ENCODE assay signal across 8 mouse cellular contexts in genomic region chr8:3211456-3211855, GRCm38 (mm10).
DNase-seq lines count a peak whose midpoint lies in the region; TF ChIP-seq lines count a peak whose summit lies in the region.
"Had no signal": no experiment of that assay in that cellular context is flagged by ENCODE, and none has a peak within 500 bp of the region (broad histone marks: within the 10 kb centered on the region; RNA-seq: fewer than 3 reads in every experiment).

No protein-coding gene starts in this region.

- peaks cover 16% of the 10 kb centered on the region for H3K4me1 ChIP-seq in cerebellum, adult 2 months (ENCODE audit: control insufficient read depth, insufficient read depth, low read length)

- WGBS in cerebellum, adult 2 months: 5% methylated on average over 9 of the region's 9 CpGs

- intact Hi-C loops in left cerebral cortex, postnatal 36 days (cut with DNase I): no loop called here

- no peaks in the 10 kb centered on the region for H3K27me3 ChIP-seq in cerebellum, adult 2 months (ENCODE audit: control insufficient read depth, insufficient read depth, low read length)
- H3K27me3 ChIP-seq: embryonic facial prominence, embryonic 13.5 days had no signal

- DNase-seq in layer of hippocampus, adult 9-11 months: peak; percentile 38
- DNase-seq in layer of hippocampus, adult 9-10 months (ENCODE audit: low spot score): no peak
- DNase-seq in cerebellum, adult 2 months: peak; percentile 48 to 63
- DNase-seq in heart, adult 9 months (ENCODE audit: low spot score in 2 of 2): peak; percentile 70 to 79
- peak; percentile 16 for DNase-seq in lung, postnatal 14 days
- no peak for DNase-seq in right cerebral cortex, postnatal 10 days (ENCODE audit: low spot score in 2 of 2)
- DNase-seq in left cerebral cortex, postnatal 36 days (ENCODE audit: low spot score in 2 of 2): no peak

- TF ChIP-seq CTCF in cerebellum, adult 2 months (IDR thresholded peaks at IDR 0.05; ENCODE audit: borderline replicate concordance, insufficient read depth, low read depth, low read length): no peak

- H3K27ac ChIP-seq in cerebellum, adult 2 months (ENCODE audit: insufficient read depth, low read length): no peak overlapping the region
- H3K27ac ChIP-seq: embryonic facial prominence, embryonic 13.5 days had no signal

- H3K4me3 ChIP-seq in cerebellum, adult 2 months (replicated peaks; ENCODE audit: insufficient read depth, low read depth, low read length): no peak overlapping the region
- H3K4me3 ChIP-seq: embryonic facial prominence, embryonic 13.5 days had no signal

- no peak for TF ChIP-seq POLR2A in cerebellum, adult 2 months (IDR thresholded peaks at IDR 0.05; ENCODE audit: borderline replicate concordance, insufficient read depth, low read length)

Comparison
In these comparisons a context has a peak if more than half of its experiments do, and no peak if none do; other contexts are left out.
1. DNase-seq: peak in layer of hippocampus, adult 9-11 months (single experiment), cerebellum, adult 2 months (2 of 2), heart, adult 9 months (2 of 2) and lung, postnatal 14 days (single experiment); none in layer of hippocampus, adult 9-10 months (single experiment), right cerebral cortex, postnatal 10 days (0 of 2) and left cerebral cortex, postnatal 36 days (0 of 2).